Mouse (Mus musculus): ENCODE results near the gene Fndc3a. TPM values are rescaled to one million over a fixed set of nuclear protein-coding genes. Genes with fewer than 3 reads are reported as not detected.

Fndc3a gene
- total RNA-seq, 4 experiments from 2014 or later = 11.2 to 13.7 (median 11.7) TPM

DNA sequence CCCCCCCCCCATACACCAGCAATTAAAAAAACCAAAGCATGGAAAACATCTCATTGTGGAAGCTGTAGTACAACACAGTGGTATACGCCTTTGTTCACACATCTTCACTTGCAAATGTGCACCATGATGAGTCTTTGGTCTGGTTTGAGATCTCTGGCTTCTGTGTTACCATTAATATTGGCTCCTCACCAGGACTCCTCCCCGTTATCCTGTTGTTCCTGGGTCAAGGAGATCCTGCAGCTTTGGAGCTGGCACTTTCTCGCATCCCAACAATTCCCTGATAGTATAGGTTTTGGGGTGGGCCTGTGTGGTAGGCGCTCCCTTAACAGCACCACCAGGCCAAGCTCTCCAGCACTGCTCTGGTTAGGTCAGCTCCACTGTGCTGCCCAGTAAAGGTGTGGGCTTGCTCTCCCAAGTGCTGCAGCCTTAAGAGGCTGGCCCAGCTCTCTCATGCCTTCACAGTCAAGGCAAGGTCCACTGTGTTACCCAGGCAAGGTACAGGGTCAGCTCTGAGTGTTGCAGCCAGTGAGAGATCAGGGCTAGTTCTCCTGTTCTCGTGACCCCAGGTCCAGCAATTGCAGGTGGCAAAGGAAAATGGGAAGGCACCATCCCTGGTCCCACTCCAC is 173.3 kb downstream of the Fndc3a start:
- no peak for DNase-seq (ENCODE audit: low spot score)

DNA sequence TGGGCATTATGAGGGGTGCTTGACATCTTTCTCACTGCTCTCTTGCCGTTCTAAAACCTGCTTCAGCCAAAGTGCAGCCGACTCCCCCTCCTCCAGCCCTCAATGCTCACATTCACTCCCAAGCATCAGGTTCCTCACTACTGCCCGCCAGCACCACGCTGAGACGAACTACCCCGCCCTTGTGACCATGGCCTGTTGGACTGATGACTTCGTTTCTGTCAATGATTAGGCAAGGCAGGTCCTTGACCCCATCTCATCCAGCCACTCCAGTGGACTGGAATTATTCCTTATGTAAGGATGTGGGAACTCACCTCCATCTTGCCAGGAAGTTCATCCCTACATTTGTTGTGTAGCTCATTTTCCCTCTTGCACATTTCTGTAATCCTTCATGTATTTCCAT is 175.9 kb downstream of the Fndc3a start:
- no peak for DNase-seq (ENCODE audit: low spot score)

DNA sequence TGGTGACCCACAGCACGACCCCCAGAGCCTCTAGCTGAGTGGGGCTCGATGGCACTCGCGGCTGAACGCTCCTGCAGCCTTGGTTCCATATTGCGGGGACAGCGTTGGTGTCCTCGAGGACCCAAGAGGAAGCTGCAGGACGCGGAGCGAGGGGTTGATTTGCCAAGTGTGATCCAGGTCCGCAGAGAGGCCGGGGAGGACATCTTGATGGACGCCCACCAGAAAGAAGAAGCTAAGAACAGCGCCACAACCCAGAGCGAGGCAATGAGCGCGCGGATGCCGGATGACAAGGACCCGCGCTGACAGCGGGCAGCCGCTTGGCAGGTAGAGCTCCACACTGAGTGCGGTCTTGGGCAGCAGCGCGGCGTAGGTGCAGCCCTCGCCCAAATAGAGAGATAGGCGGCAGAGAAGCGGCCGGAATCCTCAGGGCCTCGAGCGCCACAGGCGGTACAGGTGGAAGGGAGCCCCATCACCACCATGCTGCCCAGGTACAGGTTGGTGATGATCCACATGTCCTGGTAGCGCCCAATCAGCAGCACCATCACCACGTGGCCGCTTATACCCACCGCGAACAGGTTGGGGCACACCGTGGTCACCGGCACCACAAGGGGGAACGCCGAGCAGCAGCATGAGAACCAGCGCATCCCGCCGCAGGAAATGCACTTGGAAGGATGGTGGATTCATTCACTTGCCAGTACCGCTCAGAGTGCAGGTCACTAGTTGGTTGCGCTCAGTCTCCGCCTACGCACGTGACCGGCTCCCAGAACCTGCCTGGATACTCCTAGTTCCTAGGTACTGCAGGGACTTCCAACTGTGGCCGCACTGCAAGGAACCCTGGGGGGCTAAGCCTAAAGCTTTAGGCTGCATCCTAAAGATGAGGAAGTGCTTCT is 177.5 kb downstream of the Fndc3a start:
- no peak for DNase-seq (ENCODE audit: low spot score)

DNA sequence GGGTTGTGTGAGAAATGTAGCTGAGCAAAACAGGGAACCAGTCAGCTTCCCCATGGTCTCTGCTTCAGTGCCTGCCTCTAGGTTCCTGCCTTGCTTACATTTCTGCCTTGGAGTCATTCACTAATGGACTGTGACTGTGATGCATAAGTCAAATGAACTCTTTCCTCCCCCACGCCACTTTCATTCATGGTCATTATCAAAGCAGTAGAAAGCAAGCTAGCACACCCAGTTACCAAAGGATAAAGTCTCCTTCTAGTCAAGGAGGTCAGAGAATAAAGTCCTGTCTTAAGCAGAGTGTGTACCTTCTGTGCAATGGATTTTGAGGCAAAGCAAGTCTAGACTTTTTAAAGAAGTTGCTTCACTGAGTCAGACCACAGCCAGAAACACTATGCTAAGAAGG is 182.7 kb downstream of the Fndc3a start:
- DNase-seq (ENCODE audit: low spot score) = no peak

DNA sequence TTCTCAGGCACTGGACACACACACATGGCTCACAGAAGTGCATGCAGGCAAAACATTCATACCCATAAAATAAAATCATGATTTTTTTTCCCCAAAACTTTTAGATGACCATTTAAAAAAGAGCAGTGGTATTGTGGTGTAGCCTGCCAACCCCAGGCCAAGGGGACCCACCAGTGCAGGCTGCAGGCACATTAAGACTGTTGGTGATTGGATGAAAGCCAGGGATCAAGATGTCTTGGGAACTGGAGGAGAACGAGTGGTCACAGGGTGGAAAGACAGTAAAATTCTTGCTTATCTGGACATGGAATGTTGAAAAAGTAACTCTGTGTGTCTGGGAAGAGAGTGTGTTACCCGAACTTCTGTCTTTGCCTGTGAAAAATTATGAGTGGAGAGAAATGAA is 190.2 kb downstream of the Fndc3a start:
- no peak for DNase-seq (ENCODE audit: low spot score)

DNA sequence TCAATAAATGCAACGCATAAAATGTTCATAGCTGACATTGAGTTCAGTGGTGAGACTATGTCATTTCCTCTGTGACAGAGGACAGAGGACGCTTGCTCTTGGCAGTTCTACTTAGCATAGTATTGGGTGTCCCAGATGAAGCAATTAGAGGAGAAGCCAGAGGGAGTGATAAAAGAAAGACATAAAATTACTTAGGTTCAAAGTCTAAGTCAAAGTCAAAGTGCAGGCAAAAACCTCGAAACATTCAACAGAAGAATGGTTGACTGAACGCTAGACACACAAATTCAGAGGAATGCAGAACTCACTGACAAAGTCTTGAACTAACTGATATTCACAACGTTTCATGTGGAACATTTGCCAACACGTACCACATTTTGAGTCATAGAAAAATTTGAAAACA is 191.0 kb downstream of the Fndc3a start:
- DNase-seq (ENCODE audit: low spot score) = no peak

DNA sequence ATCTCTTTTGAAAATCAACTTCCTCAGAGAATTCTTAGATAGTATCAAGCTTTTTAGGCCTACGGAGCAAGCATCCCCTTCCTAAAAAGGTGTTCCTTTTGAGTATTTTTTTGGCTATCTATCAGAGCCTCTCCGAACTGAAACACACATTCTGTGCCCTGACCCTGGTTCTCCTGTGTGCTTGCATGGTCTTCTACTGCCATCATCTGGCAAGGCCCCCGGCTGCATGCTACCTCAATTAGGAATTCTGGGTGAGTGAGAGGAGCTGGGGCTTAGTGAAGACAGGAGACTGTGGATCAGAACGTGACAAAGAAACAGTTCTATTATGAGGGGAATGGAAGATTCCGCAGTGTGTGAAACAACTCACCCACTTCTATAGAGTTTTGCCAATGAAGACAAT is 193.4 kb downstream of the Fndc3a start:
- DNase-seq (ENCODE audit: low spot score) = peak; percentile 9

DNA sequence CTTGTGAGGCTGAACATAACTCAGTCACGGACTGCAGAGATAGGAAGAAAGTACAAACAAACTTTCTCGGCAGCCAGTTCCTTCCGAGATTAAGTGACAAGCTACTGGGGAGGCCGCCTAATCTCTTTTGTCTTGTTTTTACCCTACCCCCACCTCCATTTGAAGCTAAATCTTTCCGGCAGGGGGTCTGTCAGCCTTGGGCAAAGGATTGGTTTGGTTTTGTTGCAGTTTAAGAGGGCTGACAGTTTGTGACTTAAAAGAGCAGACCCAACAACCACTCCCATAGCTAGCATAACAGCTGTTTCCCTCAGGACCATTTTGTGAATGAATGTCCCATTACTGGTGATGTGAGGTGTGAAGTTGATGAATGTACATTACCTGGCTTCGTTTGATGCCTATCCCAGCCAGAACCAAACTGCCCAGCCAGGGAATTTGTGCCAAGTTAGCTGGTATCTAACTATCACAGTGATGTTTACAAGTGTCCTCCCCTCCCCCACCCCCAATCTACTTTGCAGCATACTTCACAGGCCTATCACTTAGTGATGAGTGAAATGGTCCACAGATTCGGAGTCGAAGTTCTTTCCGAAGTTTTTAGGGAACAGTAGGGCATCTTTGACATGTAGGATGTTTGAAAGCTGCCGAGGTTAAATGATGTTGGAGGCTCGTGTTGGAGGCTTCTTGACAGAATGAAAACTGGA is 202.9 kb downstream of the Fndc3a start:
- no peak for DNase-seq (ENCODE audit: low spot score)

DNA sequence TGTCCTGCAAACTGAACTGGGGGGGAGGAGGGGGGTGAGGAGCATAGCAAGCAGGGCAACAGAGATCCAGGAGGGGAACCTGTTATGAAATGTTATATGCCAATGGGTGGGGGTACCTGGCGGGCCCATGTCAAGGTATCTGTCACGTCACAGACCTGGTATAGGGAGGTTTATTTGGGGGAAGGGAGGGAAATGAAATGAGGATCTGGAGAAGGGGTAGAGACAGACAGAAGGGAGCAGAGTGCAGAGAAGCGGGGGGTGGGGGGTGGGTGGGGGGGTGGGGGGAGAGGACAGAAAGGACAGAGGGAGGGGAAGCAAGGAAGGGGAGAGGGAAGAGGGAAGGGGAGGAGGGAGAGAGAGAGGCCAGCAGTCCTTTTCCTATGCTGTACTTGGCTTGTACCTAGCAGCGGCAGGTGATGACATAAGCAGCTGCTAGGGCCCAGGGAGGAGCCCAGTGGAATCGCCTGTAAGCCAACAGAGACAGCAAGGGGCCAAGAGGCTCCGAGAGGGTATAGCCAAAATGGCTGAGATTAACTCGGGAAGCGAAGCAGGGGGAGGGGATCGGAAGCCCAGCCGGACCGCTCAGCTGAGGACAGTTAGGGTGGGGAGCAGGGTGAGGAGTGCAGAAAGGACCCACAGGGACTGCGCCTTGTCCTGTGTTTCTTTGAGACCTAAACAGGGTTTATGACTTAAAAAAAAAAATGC is 203.6 kb downstream of the Fndc3a start:
- DNase-seq (ENCODE audit: low spot score) = no peak

DNA sequence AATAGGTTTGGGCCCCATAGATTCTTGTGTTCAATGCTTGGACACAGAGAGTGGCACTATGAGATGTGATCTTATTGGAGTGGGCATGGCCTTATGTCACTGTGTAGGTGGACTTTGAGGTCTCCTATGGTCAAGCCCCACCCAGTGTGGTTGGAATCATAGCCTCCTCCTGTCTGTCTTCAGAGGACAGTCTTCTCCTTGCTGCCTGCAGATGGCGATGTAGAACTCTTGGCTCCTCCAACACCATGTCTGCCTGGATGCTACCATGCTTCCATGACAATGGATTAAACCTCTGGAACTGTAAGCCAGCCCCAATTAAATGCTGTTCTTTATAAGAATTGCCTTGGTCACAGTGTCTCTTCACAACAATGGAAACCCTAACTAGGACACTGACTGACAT is 204.8 kb downstream of the Fndc3a start:
- no peak for DNase-seq (ENCODE audit: low spot score)

DNA sequence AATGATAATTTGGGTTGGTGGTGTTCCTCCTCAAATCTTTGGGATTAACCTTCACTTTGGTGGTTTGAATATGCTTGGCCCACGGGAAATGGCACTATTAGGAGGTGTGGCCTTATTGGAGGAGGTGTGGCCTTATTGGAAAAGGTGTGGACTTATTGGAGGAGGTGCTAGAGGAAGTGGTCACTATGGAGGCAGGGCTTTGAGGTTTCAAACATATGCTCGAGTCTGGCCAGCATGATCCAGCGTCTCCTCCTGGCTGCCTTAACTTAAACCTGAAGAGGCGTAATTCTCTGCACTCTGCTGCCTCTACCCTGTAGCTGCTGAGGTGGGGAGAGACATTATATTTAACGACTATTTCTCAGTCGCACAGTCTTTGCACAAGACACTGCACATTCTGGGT is 206.6 kb downstream of the Fndc3a start:
- no peak for DNase-seq (ENCODE audit: low spot score)

DNA sequence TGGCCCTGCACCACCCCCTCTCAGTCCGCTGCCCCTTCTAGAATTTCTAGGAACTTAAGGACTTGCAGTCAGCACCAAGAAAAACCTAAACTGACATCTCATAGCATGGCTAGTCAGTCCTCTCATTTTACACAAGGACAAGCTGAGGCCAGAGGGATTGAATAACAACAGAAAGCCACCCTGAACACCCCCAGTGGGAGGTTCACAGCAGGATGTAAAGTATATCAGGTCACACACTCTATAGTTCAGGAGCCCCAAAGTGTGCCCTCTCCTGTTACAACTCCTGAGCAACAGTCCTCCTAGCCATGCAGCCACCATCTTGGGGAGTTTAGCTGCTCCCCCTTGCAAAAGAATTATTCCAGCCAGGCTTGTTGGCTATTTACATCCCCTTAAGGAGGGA is 216.0 kb downstream of the Fndc3a start:
- no peak for DNase-seq (ENCODE audit: low spot score)

DNA sequence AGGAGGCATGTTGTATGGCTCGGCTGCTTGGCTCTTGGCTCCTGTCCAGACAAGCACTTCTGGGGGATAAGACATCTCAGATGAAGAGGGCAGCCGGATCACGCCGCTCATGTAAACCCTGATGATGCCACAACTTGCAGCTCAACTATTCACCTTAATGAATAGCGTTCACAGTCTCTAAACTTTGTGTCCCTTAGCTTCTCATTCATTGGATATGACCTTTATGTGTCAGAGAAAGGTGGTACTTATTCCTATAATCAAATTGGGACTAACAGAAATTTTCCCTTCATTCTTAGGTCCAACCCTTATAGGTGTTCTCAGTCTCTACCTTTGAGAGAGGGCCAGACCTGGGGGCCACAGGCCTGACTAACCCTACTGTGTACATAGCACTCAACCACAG is 218.1 kb downstream of the Fndc3a start, which contains the start of gene Gm9195:
Gene Gm9195 (minus strand): TSS at position 101 of the 400 bp plus-strand sequence.
- no peak for DNase-seq (ENCODE audit: low spot score)

DNA sequence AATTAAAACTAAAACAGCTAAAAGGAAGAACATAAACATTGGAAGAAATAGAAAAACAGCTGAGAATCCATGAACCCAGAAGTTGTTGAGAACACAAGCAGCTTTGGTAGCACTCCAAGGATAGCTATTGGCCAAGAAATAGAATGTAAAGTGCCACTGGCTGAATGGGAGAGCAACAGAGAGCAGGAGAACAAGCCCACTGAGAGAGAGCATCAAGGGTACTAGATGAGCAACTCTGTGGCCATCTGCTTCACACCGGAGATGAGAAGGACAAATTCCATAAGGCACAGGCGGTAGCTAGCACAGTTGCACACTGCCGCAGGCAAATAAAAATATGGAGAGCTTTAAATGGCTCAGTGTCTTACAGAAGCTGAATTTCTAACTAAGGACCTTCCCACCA is 219.4 kb downstream of the Fndc3a start:
- DNase-seq (ENCODE audit: low spot score) = no peak

Other genes with a start within 250 kb of the Fndc3a start
- not detected for gene Gm9195, start 218.2 kb downstream of the Fndc3a start, total RNA-seq (2022)